Mouse (Mus musculus) brain, embryonic 14.5 days (tissue): Measurements from ENCODE around the gene Fyco1. TPM values are rescaled to one million over a fixed set of nuclear protein-coding genes. Genes with fewer than 3 reads are reported as not detected.
A peak's percentile ranks its signal among the peaks of the same experiment; 100 is the strongest.

Experiments used
- DNase-seq: peaks from one replicate; pipeline ENCODE4 v3.0.0-alpha.2; 2011; ENCODE audit warnings: low read depth
- CTCF ChIP-seq: fragments of 200-500 bp; IDR thresholded peaks from 2 replicates; pipeline ENCODE4 v1.5.1; 2012; ENCODE audit warnings: inconsistent platforms, mild to moderate bottlenecking, moderate library complexity, borderline replicate concordance; ENCODE audit not compliant: insufficient read depth, insufficient read length; ENCODE audit errors: extremely low read depth
- POLR2A ChIP-seq: fragments of 200-500 bp; IDR thresholded peaks from 2 replicates; pipeline ENCODE4 v1.6.1; 2012; ENCODE audit warnings: mild to moderate bottlenecking, inconsistent platforms, borderline replicate concordance; ENCODE audit not compliant: poor library complexity, insufficient read depth, insufficient read length, severe bottlenecking; ENCODE audit errors: extremely low read depth
- polyA plus RNA-seq: library from polyadenylated mRNA; depleted of rRNA; stranded (reverse); fragments of >200 nt; gene quantifications from 2 replicates; pipeline ENCODE4 v1.2.3, GENCODE M21; 2012; rRNA removed

The Fyco1 gene
- polyA plus RNA-seq = 4.6 and 8.1 TPM in 2 replicates

DNA sequence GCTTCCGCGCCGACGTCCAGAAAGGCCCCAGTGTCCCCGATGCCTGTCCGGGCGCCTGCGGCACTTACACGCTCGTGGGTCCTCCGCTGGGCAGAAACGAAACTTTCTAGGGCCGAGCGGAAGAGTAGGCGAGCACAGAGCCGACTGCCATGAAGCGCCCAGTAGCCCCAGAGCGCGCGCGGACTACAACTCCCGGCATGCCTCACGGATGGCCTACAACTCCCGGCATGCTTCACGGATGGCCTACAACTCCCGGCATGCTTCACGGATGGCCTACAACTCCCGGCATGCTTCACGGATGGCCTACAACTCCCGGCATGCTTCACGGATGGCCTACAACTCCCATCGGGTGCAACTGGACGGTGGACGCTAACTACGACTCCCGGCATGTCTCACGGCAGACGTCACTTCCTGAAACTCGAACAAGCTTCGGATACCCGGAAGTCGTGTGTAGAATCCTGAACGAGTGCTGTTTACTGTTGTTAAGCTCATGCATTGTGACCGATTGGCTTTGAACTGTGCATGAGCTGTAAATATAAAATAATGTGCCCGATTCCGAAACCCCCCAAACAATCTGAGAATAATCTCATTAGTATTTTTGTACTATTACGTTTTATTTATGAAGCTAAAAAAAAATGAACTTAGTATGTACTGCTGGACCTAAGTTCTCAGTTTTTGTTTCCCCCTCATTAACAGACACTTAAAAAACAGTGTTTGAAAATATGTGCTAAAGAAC, at the start of gene Fyco1:
Gene Fyco1, minus strand, starts transcription at position 187 of the 736 bp plus-strand sequence.
- DNase-seq = peak; percentile 100
- TF ChIP-seq CTCF (no peak), POLR2A (peak; percentile 22; the same call in 1 of the 2 replicates)

DNA sequence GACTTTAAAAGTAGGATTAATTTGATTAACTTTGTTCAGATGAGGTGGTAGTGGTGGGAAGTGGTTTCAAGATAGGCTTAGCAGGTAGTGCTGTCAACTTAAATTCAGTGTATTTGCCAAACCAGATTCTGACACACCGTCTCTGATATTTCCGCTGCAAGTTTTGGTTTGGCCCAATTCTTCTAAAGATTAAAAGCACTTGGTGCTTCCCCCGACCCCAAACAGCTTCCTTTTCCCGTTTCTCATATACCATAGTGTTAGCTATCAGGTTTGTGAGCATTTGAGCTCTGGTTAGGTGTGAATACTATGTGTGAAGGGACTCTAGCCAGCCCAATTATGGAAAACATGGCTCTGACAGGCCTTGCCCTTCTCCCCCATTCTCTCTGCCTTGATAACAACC, 20.4 kb upstream of the Fyco1 start:
- DNase-seq = no peak
- no peak for TF ChIP-seq CTCF
- TF ChIP-seq POLR2A = no peak

- DNase-seq = peak; percentile 1
- TF ChIP-seq POLR2A (no peak), CTCF (no peak)
These were observed 17.6 kb upstream of the Fyco1 start for GRCm38 (mm10) chr9:123869167-123869784.

DNA sequence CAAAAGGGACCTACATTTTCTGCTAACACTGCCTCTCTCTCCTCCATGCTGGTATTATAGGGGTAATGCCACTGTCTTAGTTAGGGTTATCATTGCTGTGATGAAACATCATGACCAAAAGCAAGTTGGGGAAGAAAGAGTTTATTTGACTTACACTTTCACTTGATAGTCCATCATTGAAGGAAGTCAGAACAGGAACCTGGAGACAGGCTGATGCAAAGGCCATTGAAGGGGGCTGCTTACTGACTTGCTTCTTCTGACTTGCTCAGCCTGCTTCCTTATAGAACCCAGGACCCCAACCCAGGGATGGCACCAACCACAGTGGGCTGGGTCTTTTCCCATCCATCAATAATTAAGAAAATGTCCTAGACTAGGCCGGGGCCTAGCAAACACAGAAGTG, 11.9 kb upstream of the Fyco1 start:
- no peak for DNase-seq
- TF ChIP-seq CTCF (no peak), POLR2A (no peak)

DNA sequence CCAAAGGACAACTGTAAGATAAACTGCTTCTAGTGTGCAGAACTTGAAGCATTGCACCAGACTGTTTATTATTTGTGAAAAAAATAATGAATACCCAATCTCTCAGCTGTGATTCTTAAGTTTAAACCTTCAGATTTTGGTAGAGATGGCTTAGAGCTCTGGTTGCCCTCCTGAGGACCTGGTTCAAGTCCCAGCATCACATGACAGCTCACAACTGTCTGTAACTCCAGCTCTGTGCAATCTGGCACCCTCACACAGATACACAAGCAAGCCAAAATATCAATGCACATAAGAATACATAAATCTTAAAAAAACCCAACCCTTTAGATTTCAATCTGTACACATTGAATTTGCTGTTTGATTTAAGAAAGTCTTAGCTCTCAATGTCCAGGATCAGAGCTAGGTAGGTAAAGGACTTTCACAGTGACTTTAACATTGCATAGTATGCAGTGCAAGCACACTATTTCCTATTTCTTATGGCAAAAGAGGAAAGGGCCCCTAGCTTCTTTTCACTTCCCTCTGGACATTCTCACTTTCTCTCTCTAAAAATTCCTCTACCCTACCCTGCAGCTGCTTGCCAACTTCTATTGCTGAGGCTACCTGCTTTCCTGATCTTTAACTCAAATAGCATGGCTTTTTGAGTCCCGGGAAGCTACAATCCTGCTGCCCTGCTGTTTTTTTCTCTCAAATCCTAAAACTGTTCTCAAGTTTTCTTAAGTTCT, 11.4 kb upstream of the Fyco1 start:
- no peak for DNase-seq
- no peak for TF ChIP-seq CTCF
- no peak for TF ChIP-seq POLR2A

- no peak for DNase-seq
- TF ChIP-seq POLR2A (no peak), CTCF (no peak)
These were observed 10.2 kb upstream of the Fyco1 start, which contains the start of gene Xcr1 for GRCm38 (mm10) chr9:123861929-123862328. Xcr1 (minus strand) TSS chr9:123862029.

- TF ChIP-seq CTCF (no peak), POLR2A (no peak)
These were observed 5.1 kb upstream of the Fyco1 start for GRCm38 (mm10) chr9:123856836-123857235.

GRCm38 (mm10) chr9:123852449-123853390, 1.0 kb upstream of the Fyco1 start:
- DNase-seq = peak; percentile 1
- TF ChIP-seq POLR2A = no peak
- TF ChIP-seq CTCF = no peak

More at GRCm38 (mm10) chr9:123856836-123857235, 5.1 kb upstream of the Fyco1 start:
- DNase-seq = no peak

- DNase-seq = peak; percentile 76
- 0 out of 2 replicates have a peak, but pooled peaks have one; percentile 7 for TF ChIP-seq POLR2A
- TF ChIP-seq CTCF = no peak
These were observed 512 bp downstream of the Fyco1 start for GRCm38 (mm10) chr9:123851062-123851712.

GRCm38 (mm10) chr9:123850705-123851061, 1.0 kb downstream of the Fyco1 start:
- TF ChIP-seq POLR2A (no peak), CTCF (no peak)
- peak; percentile 63 for DNase-seq
